Mouse (Mus musculus): ENCODE measurements around the gene Kif5c. TPM values are rescaled to one million over a fixed set of nuclear protein-coding genes. Genes with fewer than 3 reads are reported as not detected.

Kif5c gene
- total RNA-seq, 2 experiments from 2014 or later: 561 to 562 TPM

- no peak for DNase-seq (ENCODE audit: extremely low spot score in 1 of 2, low spot score in 1 of 2)
Measured at GRCm38 (mm10) chr2:49818126-49818525, 199.0 kb downstream of the Kif5c start.

DNA sequence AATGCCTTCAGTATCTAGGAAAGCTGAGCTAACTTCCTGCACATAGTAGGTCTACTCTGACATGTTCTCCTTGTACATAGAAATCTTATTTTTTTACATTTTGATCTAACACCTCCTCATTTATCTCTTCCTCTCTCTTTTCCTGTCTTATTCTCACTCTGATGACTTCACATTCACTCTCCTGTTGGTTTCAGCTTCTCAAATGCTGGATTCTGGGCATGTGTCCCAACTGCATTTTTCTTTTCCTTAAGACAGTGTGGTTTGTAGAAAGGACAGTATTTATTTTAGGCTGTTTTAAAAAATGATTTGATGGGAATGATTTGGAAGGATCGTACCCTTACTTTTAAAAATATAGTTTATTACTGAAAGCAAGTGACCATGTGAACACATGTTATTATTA is 203.2 kb downstream of the Kif5c start:
- DNase-seq (ENCODE audit: extremely low spot score in 1 of 2, low spot score in 1 of 2): no peak

Other genes starting within 250 kb of the Kif5c start
- 10 to 100 TPM; 48.5 to 49.4 TPM for gene Epc2, start 167.8 kb upstream of the Kif5c start, total RNA-seq (2021)
- 1 to 10 TPM; 4.2 to 4.3 TPM for gene Lypd6b, start 168.4 kb downstream of the Kif5c start, total RNA-seq (2021)

Data from layer of hippocampus, postnatal 25 days (tissue).